Mouse (Mus musculus) B cell, adult 62 days (primary cell): ENCODE measurements around the gene Depp1. TPM values are rescaled to one million over a fixed set of nuclear protein-coding genes. Genes with fewer than 3 reads are reported as not detected.

Source experiments
- total RNA-seq: library from RNA; stranded (reverse); gene quantifications from 4 replicates; pipeline ENCODE4 v1.2.4, GENCODE M21; 2023

Gene Depp1
- total RNA-seq = not detected in 4 replicates

DNA sequence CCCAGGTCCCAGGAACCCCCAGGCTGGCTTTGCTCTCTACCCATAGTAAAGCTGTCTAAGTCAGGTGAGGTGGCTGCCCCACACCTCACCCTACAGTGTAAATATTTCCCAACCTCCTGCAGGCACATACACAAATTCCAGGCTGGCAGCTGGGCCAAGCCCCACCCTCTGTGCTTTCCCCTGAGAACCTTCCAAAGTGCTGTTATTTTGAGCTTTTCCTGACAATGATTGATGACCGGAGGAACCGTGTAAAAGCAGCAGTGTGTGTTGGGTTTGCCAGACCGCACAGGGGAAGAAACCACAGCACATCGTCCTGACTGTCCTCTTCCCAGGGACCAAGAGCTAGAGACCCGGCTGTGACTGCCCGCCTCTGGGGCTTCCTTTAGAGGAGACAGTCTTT, at the start of gene Depp1:
TSS of gene Depp1 (plus strand) at position 204 of the 400 bp plus-strand sequence.

GRCm38 (mm10) chr6:116628539-116629171, 21.8 kb upstream of the Depp1 start, which contains the start of gene Zfp422:
Gene Zfp422, minus strand, starts transcription at chr6:116628999.

GRCm38 (mm10) chr6:116673471-116674282, 23.3 kb downstream of the Depp1 start, which contains the start of gene Rassf4:
Gene Rassf4, minus strand, starts transcription at chr6:116673952.

Other genes starting within 250 kb of the Depp1 start
- 0.28 to 0.73 TPM (median 0.48 TPM) in 3 of 4 replicates, not detected in the other for gene Alox5, start 189.4 kb upstream of the Depp1 start, total RNA-seq
- not detected in 4 replicates for gene Olfr211, start 161.5 kb upstream of the Depp1 start, total RNA-seq
- 0.21 to 0.49 TPM (median 0.32 TPM) in 4 replicates for gene Olfr212, start 144.1 kb upstream of the Depp1 start, total RNA-seq
- gene Olfr213, start 112.2 kb upstream of the Depp1 start, total RNA-seq = not detected in 4 replicates
- 4.4 to 7.9 TPM (median 6.0 TPM) in 4 replicates for gene Gm5580, start 99.5 kb upstream of the Depp1 start, total RNA-seq
- gene Olfr214, start 96.4 kb upstream of the Depp1 start, total RNA-seq = not detected in 4 replicates
- not detected in 4 replicates for gene Olfr215, start 66.4 kb upstream of the Depp1 start, total RNA-seq
- gene Zfp422, start 21.6 kb upstream of the Depp1 start, total RNA-seq = 16.8 to 21.7 TPM (median 19.0 TPM) in 4 replicates
- 33.2 to 41.4 TPM (median 35.7 TPM) in 4 replicates for gene Rassf4, start 23.3 kb downstream of the Depp1 start, total RNA-seq
- gene Tmem72, start 66.3 kb downstream of the Depp1 start, total RNA-seq = 0.12 to 0.18 TPM (median 0.12 TPM) in 4 replicates